Mouse (Mus musculus) right cerebral cortex, postnatal 4 days (tissue): ENCODE data around the gene Kcnj14.
A peak's percentile ranks its signal among the peaks of the same experiment; 100 is the strongest.

Experiments
- DNase-seq: peaks from one replicate; pipeline ENCODE4 v3.0.0-alpha.2; 2022

Kcnj14 gene

GRCm38 (mm10) chr7:45831128-45831525 lies 6.5 kb upstream of the Kcnj14 start:
- no peak for DNase-seq

DNA sequence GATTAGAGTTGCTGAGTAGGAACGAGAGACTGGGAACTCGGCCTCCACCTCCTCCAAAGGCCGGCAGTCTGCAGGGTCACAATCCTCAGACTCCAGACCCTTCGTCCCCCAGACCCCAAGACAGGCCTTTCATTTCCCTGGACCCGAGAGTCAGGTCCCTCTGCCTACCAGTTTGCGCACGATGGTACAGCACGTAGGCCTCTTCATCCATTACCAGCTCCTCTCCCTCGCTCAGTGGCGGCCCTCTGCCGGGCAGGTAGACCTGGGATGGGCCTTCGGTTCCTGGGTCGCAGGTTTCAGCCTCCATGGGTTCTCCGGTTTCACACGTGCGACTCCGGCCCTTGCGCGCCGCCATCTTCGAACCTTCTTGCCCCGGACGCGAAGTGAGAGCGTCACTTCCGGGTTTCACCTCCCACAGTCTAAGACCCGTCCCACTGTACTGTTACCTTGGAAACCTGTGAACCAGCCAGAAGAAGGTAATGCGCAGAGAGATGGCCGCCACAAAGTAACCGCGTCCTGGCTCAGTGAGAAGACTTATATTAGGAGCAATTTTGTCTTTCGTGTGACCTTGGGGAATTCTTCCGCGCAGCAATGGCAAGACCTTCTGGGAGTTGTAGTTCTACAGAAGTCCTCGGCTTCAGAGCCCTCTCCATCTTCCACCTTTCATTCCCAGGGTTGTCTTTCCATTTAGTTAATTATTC lies 6.0 kb upstream of the Kcnj14 start, which contains the start of gene Grwd1:
TSS of gene Grwd1 (minus strand) at position 518 of the 701 bp plus-strand sequence.
- DNase-seq, result peak; percentile 82

DNA sequence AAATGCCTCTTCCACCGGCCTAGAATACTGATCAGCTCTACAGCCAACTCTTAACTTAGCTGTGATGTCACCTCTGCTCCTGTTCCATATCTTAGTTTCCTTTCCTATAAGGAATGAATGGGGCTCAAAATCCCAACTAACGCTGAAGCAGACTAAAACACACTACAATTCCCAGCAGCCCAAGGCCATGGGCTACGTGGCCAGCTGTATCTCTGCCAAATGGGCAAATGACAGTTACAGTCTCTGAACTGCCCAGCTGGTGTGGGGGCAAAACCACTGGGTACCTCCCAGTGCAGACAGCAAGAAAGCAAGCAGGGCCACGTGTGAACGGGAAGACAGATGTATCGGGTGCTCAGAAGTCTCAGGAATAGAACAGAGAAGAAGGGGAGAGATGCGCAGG lies 2.0 kb upstream of the Kcnj14 start:
- no peak for DNase-seq

- DNase-seq, result no peak
Measured at GRCm38 (mm10) chr7:45820913-45821312, 3.7 kb downstream of the Kcnj14 start.

- DNase-seq, result no peak
Measured at GRCm38 (mm10) chr7:45819843-45820242, 4.7 kb downstream of the Kcnj14 start.

DNA sequence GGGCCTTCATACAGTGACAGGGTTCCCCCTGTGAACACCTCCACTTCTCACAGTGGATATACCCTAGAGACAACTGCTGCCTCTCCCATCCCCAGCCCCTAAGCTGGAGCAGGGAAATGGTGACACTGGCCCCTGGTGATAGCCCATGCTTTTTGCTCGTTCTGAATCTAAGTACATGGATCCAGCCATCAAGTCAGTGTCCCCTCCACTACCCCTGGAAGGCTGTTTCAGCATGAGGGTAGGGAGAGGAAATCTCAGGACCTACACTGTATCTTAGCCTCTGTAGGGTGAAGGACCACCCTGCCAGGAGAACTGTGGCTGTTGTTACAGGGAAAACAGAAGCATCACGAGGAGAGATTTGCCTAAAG lies 8.6 kb downstream of the Kcnj14 start:
- DNase-seq, result no peak

DNA sequence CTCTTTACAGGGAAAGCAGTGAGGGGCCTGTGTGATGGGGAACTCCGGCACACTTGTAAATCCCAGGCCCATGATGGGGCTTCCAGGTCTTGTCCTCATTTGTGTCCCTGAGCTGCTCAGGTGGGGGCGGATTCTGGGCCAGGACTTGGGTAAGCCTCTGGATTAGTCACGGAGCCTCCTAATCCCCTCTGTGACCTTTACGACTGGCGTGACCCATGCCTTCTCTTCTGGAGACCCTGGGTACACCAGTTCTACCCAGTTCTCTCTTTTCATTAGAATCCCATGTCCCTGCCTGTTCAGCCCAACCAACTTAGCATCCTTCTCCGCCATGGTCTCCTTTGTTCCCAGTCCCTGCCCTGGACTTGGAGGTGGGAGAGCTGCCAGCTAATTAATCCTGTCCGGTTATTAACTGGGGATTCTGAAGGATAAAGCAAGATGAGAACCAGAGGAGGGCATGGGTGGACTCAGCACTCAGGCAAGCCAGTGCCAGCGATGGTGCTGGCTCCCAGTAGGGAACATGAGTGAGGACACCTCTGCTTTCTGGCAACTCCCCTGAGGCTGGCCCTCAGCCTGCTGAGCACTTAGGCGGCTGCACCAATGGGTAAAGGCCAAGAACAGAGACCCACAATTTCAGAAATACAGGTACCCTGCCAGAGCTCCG lies 9.1 kb downstream of the Kcnj14 start:
- DNase-seq, result no peak

DNA sequence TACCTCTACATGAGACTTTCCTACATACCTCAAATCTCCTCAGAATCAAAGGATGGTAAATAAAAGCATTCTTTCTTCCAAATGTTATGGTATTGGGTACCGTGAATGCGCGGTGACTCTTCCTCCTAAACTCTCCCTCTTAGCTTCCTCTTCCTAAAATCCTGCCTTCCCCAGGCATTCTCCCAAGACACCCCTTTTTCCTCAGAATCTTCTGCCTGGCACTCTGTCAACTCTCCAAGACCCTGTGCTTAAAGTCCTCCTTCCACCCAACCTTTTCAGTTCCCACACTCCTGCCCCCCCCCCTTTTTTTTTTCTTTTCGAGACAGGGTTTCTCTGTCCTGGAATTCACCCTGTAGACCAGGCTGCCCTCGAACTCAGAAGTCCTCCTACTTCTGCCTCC lies 9.7 kb downstream of the Kcnj14 start:
- DNase-seq, result no peak

DNA sequence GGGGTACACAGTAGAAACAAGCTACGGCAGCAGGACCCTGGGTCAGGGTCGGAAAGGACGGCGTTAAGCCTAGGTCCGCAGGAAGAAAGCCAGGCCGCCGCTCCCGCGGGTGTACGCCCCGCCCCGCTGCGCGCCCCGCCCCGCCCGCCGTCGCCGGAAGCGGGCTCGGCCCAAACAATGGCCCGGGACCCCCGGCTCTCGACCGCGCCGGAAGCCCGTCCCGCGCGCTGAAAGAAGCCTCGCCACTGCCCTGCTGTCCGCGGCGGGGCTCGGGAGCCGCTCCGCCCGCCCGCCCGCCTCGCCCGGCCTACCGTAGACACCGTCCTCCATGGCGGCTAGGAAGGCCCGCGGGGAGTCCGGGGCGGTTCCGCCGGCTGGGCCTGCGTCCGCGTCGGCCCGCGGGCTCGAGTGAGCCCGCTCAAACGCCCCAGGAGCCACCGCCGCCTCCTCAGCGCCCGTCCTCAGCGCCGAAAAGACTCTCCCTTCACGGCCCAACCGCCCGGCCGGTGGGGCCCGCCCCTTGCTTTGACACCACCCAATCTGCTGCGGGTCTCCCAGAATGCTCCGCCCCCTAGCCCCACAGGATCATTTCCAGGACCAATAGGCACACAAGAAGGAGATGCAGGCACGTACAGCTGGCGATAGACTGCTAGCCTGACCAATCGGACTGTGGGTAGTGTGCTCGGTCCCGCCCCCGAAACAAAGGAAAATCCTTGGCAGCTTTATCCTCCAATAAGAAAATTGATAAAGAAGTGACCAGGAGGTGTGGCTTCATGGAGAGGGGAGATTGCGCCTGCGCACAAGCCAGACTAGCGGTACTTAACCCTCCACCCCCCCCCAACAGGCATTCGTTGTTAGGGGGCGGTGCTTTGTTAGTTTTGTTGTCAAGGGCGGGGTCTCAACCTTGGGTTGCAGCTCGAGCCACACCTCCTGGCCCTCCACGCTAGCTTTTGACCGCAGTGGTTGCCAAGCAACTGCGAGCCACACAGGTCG lies 10.5 kb downstream of the Kcnj14 start, which contains the start of gene Cyth2:
TSS of gene Cyth2 (minus strand) at position 795 of the 993 bp plus-strand sequence.
- DNase-seq, result peak; percentile 99

DNA sequence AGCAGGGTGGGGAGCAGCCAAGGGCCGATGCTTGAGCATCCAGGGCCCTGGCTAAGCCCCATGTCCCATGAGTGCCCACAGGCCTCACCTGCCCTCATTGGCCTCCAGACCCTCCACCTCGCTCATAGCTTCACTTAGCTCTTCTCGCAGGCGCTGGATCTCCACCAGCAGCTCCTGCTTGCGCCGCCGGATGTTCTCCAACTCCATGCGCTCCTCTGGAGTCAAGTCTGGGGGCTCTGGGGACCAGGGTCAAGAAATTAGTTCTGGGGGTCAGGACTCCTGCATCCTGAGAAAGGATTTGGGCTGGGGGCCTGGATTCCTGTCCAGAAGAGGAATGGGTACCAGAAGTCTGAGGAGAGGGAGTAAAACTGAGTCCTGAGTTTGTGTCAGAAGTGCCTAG lies 11.7 kb downstream of the Kcnj14 start:
- no peak for DNase-seq

- no peak for DNase-seq
Measured at GRCm38 (mm10) chr7:45809276-45810075, 15.1 kb downstream of the Kcnj14 start.

DNA sequence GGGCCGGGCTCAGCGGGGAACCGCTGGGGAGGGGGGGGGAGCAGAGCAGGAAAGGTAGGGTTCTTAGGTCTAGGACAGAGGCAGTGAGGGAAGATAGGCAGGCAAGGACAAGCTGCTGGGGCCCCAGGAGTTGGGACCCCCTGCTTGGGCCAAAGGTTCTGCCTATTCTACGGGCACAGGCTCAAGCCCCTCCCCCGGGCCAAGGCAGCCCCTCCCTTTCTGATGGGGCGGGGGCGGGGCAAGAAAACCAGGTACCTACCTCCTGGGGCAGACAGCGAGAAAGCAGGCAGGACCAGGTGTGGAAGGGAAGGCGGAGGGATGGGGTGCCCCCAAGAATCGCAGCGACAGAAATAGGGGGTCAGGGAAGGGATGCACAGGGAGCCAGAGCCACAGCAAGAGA lies 16.1 kb downstream of the Kcnj14 start:
- peak; percentile 34 for DNase-seq

GRCm38 (mm10) chr7:45805941-45806340 lies 18.6 kb downstream of the Kcnj14 start:
- DNase-seq, result peak; percentile 22

DNA sequence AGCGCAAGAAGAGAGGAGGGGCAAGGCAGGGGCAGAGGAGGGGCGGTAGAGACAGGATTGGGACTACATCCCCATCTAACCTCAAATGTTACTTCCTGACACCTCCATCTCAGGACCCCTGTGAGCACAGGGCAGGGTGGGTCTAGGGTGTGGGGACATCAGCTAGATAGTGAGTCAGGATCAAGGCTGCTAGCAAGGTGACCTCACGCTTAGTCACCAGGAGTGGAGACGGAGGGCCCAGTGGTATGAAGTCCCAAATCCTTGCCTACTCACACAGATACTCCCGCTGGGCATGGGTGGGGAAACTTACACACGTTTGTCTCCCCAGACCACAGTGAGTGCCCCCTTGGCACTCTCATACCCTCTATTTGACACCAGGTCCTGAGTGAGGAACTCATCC lies 22.0 kb downstream of the Kcnj14 start:
- DNase-seq, result no peak

DNA sequence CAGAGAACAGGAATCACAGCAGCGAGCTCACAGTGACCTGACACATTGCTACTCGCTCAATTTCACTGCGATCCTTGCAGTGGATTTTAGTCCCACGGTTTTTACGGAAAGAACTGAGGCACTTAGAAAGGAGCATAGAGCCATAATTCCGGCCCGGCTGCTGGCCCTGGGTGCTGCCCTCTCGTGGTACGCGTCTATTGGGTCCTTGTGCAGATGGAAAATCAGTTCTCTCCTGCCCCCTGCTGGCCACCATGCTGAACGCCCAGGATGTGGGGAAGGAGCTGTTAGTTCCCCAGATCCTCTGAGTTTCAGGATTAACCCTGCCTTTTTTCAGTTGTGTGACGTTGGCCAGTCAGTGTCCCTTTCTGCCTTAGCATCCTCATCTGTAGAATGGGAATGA lies 23.2 kb downstream of the Kcnj14 start:
- peak; percentile 98 for DNase-seq

- DNase-seq, result peak; percentile 10
Measured at GRCm38 (mm10) chr7:45800546-45801204, 23.9 kb downstream of the Kcnj14 start.

- no peak for DNase-seq
Measured at GRCm38 (mm10) chr7:45800001-45800400, 24.6 kb downstream of the Kcnj14 start.

- no peak for DNase-seq
Measured at GRCm38 (mm10) chr7:45798931-45799330, 25.7 kb downstream of the Kcnj14 start.

GRCm38 (mm10) chr7:45798511-45798836 lies 26.1 kb downstream of the Kcnj14 start:
- peak; percentile 19 for DNase-seq

- DNase-seq, result peak; percentile 38
Measured at GRCm38 (mm10) chr7:45797661-45798510, 26.7 kb downstream of the Kcnj14 start.

DNA sequence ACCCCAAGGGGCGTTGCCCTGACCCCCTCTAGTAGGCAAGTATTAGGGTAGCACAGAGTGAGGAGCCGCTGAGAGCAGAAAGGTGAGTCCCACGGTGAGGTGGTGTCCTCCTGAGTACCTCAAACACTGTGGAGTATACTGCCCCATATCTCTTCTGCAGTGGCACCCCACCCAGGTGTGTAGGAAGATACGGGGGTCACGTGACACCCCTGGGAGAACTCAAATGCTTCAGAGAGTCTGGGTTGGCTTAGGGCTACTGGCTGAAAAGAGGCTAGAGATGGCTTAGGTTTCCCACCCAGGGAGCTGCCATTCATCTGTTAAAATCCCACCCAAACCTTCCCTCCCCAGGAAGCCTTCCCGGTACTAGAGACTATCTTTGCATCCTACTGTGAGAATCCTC lies 27.6 kb downstream of the Kcnj14 start:
- no peak for DNase-seq
